Mouse (Mus musculus): ENCODE measurements at regions not wholly inside any gene's neighbourhood (a gene's known extent, or its start where the extent isn't known, plus 50 kb on each side); places are given as distances from the start of the nearest gene placed in this dataset.

GRCm38 (mm10) chr2:117399487-117399886 lies 56.7 kb upstream of the Rasgrp1 start:
- no peaks in the 10 kb centered on the region for H3K9me3 ChIP-seq (replicated peaks; ENCODE audit: control insufficient read depth, low read length)
- 63% methylated on average over 2 of the region's 2 CpGs for WGBS
- no peaks in the 10 kb centered on the region for H3K27me3 ChIP-seq (ENCODE audit: control insufficient read depth, insufficient read depth, low read length)
- no peak for ATAC-seq (ENCODE audit: insufficient read depth, low FRiP score)
- H3K27ac ChIP-seq (ENCODE audit: low read length), result no peak overlapping the region
- no peak overlapping the region for H3K4me2 ChIP-seq (ENCODE audit: low read depth, low read length)
- no peak overlapping the region for H3K4me3 ChIP-seq (replicated peaks; ENCODE audit: low read length)
- no peaks in the 10 kb centered on the region for H3K36me3 ChIP-seq (ENCODE audit: control insufficient read depth, insufficient read depth, low read length)
- H3K4me1 ChIP-seq (ENCODE audit: control insufficient read depth, insufficient read depth, low read length), result no peaks in the 10 kb centered on the region
- no peak overlapping the region for H3K9ac ChIP-seq (ENCODE audit: low read length)

- Histone ChIP-seq H3K4me3 (replicated peaks; ENCODE audit: low read length) (no peak overlapping the region), H3K27me3 (ENCODE audit: control insufficient read depth, insufficient read depth, low read length) (no peaks in the 10 kb centered on the region), H3K36me3 (ENCODE audit: control insufficient read depth, insufficient read depth, low read length) (no peaks in the 10 kb centered on the region), H3K27ac (ENCODE audit: low read length) (no peak overlapping the region), H3K4me1 (ENCODE audit: control insufficient read depth, insufficient read depth, low read length) (no peaks in the 10 kb centered on the region), H3K4me2 (ENCODE audit: low read depth, low read length) (no peak overlapping the region), H3K9me3 (replicated peaks; ENCODE audit: control insufficient read depth, low read length) (no peaks in the 10 kb centered on the region), H3K9ac (ENCODE audit: low read length) (no peak overlapping the region)
- no peak for ATAC-seq (ENCODE audit: insufficient read depth, low FRiP score)
- 91% methylated on average over 4 of the region's 4 CpGs for WGBS
Measured at GRCm38 (mm10) chr2:117403425-117404175, 60.8 kb upstream of the Rasgrp1 start.

- ATAC-seq (ENCODE audit: insufficient read depth, low FRiP score), result no peak
- Histone ChIP-seq H3K27ac (ENCODE audit: low read length) (no peak overlapping the region), H3K4me1 (ENCODE audit: control insufficient read depth, insufficient read depth, low read length) (no peaks in the 10 kb centered on the region), H3K9ac (ENCODE audit: low read length) (no peak overlapping the region), H3K4me3 (replicated peaks; ENCODE audit: low read length) (no peak overlapping the region), H3K9me3 (replicated peaks; ENCODE audit: control insufficient read depth, low read length) (no peaks in the 10 kb centered on the region), H3K27me3 (ENCODE audit: control insufficient read depth, insufficient read depth, low read length) (no peaks in the 10 kb centered on the region), H3K4me2 (ENCODE audit: low read depth, low read length) (no peak overlapping the region), H3K36me3 (ENCODE audit: control insufficient read depth, insufficient read depth, low read length) (no peaks in the 10 kb centered on the region)
- WGBS, result 62% methylated on average over 2 of the region's 2 CpGs
Measured at GRCm38 (mm10) chr2:117405453-117405852, 62.7 kb upstream of the Rasgrp1 start.

GRCm38 (mm10) chr2:117408241-117408640 lies 65.4 kb upstream of the Rasgrp1 start:
- Histone ChIP-seq H3K9ac (ENCODE audit: low read length) (no peak overlapping the region), H3K4me2 (ENCODE audit: low read depth, low read length) (no peak overlapping the region), H3K27me3 (ENCODE audit: control insufficient read depth, insufficient read depth, low read length) (no peaks in the 10 kb centered on the region), H3K4me1 (ENCODE audit: control insufficient read depth, insufficient read depth, low read length) (no peaks in the 10 kb centered on the region), H3K27ac (ENCODE audit: low read length) (no peak overlapping the region), H3K36me3 (ENCODE audit: control insufficient read depth, insufficient read depth, low read length) (no peaks in the 10 kb centered on the region), H3K9me3 (replicated peaks; ENCODE audit: control insufficient read depth, low read length) (no peaks in the 10 kb centered on the region), H3K4me3 (replicated peaks; ENCODE audit: low read length) (no peak overlapping the region)
- WGBS, result 73% methylated on average over 5 of the region's 5 CpGs
- ATAC-seq (ENCODE audit: insufficient read depth, low FRiP score), result no peak

GRCm38 (mm10) chr2:117412045-117412606 lies 69.3 kb upstream of the Rasgrp1 start:
- no peak for ATAC-seq (ENCODE audit: insufficient read depth, low FRiP score)
- H3K4me2 ChIP-seq (ENCODE audit: low read depth, low read length), result no peak overlapping the region
- no peak overlapping the region for H3K27ac ChIP-seq (ENCODE audit: low read length)
- no peak overlapping the region for H3K9ac ChIP-seq (ENCODE audit: low read length)
- no peak overlapping the region for H3K4me3 ChIP-seq (replicated peaks; ENCODE audit: low read length)
- H3K9me3 ChIP-seq (replicated peaks; ENCODE audit: control insufficient read depth, low read length), result no peaks in the 10 kb centered on the region
- no peaks in the 10 kb centered on the region for H3K4me1 ChIP-seq (ENCODE audit: control insufficient read depth, insufficient read depth, low read length)
- 33% methylated on average over 4 of the region's 4 CpGs for WGBS
- no peaks in the 10 kb centered on the region for H3K27me3 ChIP-seq (ENCODE audit: control insufficient read depth, insufficient read depth, low read length)
- H3K36me3 ChIP-seq (ENCODE audit: control insufficient read depth, insufficient read depth, low read length), result no peaks in the 10 kb centered on the region

- no peaks in the 10 kb centered on the region for H3K4me1 ChIP-seq (ENCODE audit: control insufficient read depth, insufficient read depth, low read length)
- no peak overlapping the region for H3K4me2 ChIP-seq (ENCODE audit: low read depth, low read length)
- no peaks in the 10 kb centered on the region for H3K9me3 ChIP-seq (replicated peaks; ENCODE audit: control insufficient read depth, low read length)
- no peaks in the 10 kb centered on the region for H3K36me3 ChIP-seq (ENCODE audit: control insufficient read depth, insufficient read depth, low read length)
- H3K27me3 ChIP-seq (ENCODE audit: control insufficient read depth, insufficient read depth, low read length), result no peaks in the 10 kb centered on the region
- H3K27ac ChIP-seq (ENCODE audit: low read length), result no peak overlapping the region
- H3K9ac ChIP-seq (ENCODE audit: low read length), result no peak overlapping the region
- H3K4me3 ChIP-seq (replicated peaks; ENCODE audit: low read length), result no peak overlapping the region
- no peak for ATAC-seq (ENCODE audit: insufficient read depth, low FRiP score)
- 53% methylated on average over 8 of the region's 8 CpGs for WGBS
Measured at GRCm38 (mm10) chr2:117417229-117417970, 74.6 kb upstream of the Rasgrp1 start.

GRCm38 (mm10) chr2:117418121-117418615 lies 75.4 kb upstream of the Rasgrp1 start:
- ATAC-seq (ENCODE audit: insufficient read depth, low FRiP score), result no peak
- Histone ChIP-seq H3K27ac (ENCODE audit: low read length) (no peak overlapping the region), H3K9me3 (replicated peaks; ENCODE audit: control insufficient read depth, low read length) (no peaks in the 10 kb centered on the region), H3K4me3 (replicated peaks; ENCODE audit: low read length) (no peak overlapping the region), H3K9ac (ENCODE audit: low read length) (no peak overlapping the region), H3K27me3 (ENCODE audit: control insufficient read depth, insufficient read depth, low read length) (no peaks in the 10 kb centered on the region), H3K4me2 (ENCODE audit: low read depth, low read length) (no peak overlapping the region), H3K36me3 (ENCODE audit: control insufficient read depth, insufficient read depth, low read length) (no peaks in the 10 kb centered on the region), H3K4me1 (ENCODE audit: control insufficient read depth, insufficient read depth, low read length) (no peaks in the 10 kb centered on the region)
- WGBS, result 87% methylated on average over 8 of the region's 8 CpGs

- H3K27ac ChIP-seq (ENCODE audit: low read length), result no peak overlapping the region
- WGBS, result 66% methylated on average over 3 of the region's 3 CpGs
- H3K36me3 ChIP-seq (ENCODE audit: control insufficient read depth, insufficient read depth, low read length), result no peaks in the 10 kb centered on the region
- H3K9me3 ChIP-seq (replicated peaks; ENCODE audit: control insufficient read depth, low read length), result no peaks in the 10 kb centered on the region
- no peak for ATAC-seq (ENCODE audit: insufficient read depth, low FRiP score)
- H3K4me2 ChIP-seq (ENCODE audit: low read depth, low read length), result no peak overlapping the region
- no peak overlapping the region for H3K9ac ChIP-seq (ENCODE audit: low read length)
- no peak overlapping the region for H3K4me3 ChIP-seq (replicated peaks; ENCODE audit: low read length)
- no peaks in the 10 kb centered on the region for H3K27me3 ChIP-seq (ENCODE audit: control insufficient read depth, insufficient read depth, low read length)
- H3K4me1 ChIP-seq (ENCODE audit: control insufficient read depth, insufficient read depth, low read length), result no peaks in the 10 kb centered on the region
Measured at GRCm38 (mm10) chr2:117418711-117419110, 75.9 kb upstream of the Rasgrp1 start.

GRCm38 (mm10) chr2:117421376-117421775 lies 78.6 kb upstream of the Rasgrp1 start:
- no peak overlapping the region for H3K9ac ChIP-seq (ENCODE audit: low read length)
- no peak overlapping the region for H3K4me3 ChIP-seq (replicated peaks; ENCODE audit: low read length)
- no peaks in the 10 kb centered on the region for H3K27me3 ChIP-seq (ENCODE audit: control insufficient read depth, insufficient read depth, low read length)
- no peaks in the 10 kb centered on the region for H3K4me1 ChIP-seq (ENCODE audit: control insufficient read depth, insufficient read depth, low read length)
- ATAC-seq (ENCODE audit: insufficient read depth, low FRiP score), result no peak
- peaks cover 3% of the 10 kb centered on the region; the same call in 1 of the 2 replicates for H3K9me3 ChIP-seq (replicated peaks; ENCODE audit: control insufficient read depth, low read length)
- H3K27ac ChIP-seq (ENCODE audit: low read length), result no peak overlapping the region
- WGBS, result 66% methylated on average over 4 of the region's 4 CpGs
- H3K36me3 ChIP-seq (ENCODE audit: control insufficient read depth, insufficient read depth, low read length), result no peaks in the 10 kb centered on the region
- no peak overlapping the region for H3K4me2 ChIP-seq (ENCODE audit: low read depth, low read length)
